Comparison of ENCODE assay signal across 7 mouse cellular contexts in the genomic region with DNA sequence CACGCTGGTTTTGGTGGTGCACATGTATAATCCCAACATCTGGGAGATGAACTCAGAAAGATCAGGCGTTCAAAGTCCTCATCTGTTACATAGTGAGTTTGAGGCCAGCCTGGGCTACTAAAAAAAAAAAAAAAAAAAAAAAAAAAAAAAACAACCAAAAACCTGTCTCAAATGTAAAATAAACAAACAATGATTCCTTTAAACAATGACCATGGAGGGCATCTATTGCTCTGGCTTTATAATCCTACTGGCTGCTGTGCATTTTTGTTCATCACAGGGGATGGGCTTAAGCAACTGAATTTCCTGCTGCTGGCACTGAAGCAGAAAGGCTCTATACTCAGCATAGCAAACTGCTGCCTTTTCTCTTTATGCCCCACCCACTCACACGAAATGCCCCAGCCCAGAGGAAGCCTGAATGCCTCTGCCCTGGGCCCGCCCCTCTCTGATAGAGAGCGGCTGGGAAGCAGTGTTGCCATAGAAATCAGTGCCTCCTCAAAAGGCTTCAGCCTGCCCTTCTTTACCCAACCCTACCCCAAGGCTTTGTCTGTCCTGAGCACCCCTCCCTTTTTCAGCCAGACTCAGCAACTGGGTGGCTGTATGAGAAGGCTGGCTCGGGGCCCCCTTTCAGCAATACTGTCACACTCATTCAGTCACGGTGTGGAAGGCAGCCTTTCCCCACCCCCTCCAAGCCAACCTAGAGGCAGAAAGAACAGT. TPM values are rescaled to one million over a fixed set of nuclear protein-coding genes. Genes with fewer than 3 reads are reported as not detected.
DNase-seq lines count a peak whose midpoint lies in the region; ATAC-seq lines count a peak whose summit lies in the region.

No protein-coding gene starts in this region.

- peak; percentile 86 for DNase-seq in CD4-positive, CD25-positive, alpha-beta regulatory T cell, adult 2 months (ENCODE audit: low read depth, low spot score)
- peak; percentile 94 for DNase-seq in Muller cell, postnatal 12 days (ENCODE audit: inconsistent ontology term)
- peak; percentile 57 to 62 for DNase-seq in heart, postnatal 36 days
- peak; percentile 72 for DNase-seq in layer of hippocampus, adult 9-11 months
- peak; percentile 83 to 87 for DNase-seq in right cerebral cortex, postnatal 10 days (ENCODE audit: low spot score in 2 of 2)

- H3K4me1 ChIP-seq in embryonic facial prominence, embryonic 13.5 days, result peaks cover 31% of the 10 kb centered on the region

- ATAC-seq in embryonic facial prominence, embryonic 13.5 days (ENCODE audit: insufficient number of reproducible peaks, insufficient read depth, low FRiP score, low TSS enrichment, low read depth), result no peak

- H3K4me3 ChIP-seq in embryonic facial prominence, embryonic 13.5 days, result peak overlapping the region; percentile 60
- H3K4me3 ChIP-seq in macrophage (ENCODE audit: inconsistent target), result peak overlapping the region; percentile 62

- H3K27me3 ChIP-seq in embryonic facial prominence, embryonic 13.5 days, result no peaks in the 10 kb centered on the region

- WGBS in embryonic facial prominence, embryonic 13.5 days, result 18% methylated on average over 7 of the region's 7 CpGs
- 17% methylated on average over 7 of the region's 7 CpGs for WGBS in macrophage (ENCODE audit: missing documents)

- peaks cover 11% of the 10 kb centered on the region for H3K79me2 ChIP-seq in macrophage (ENCODE audit: inconsistent target)

- peak overlapping the region; percentile 81 for H3K27ac ChIP-seq in embryonic facial prominence, embryonic 13.5 days
- H3K27ac ChIP-seq in macrophage, result peak overlapping the region; percentile 96

- H3K4me2 ChIP-seq in embryonic facial prominence, embryonic 13.5 days, result peak overlapping the region; percentile 82

- no peaks in the 10 kb centered on the region for H3K36me3 ChIP-seq in embryonic facial prominence, embryonic 13.5 days
- H3K36me3 ChIP-seq in macrophage (ENCODE audit: inconsistent target), result no peaks in the 10 kb centered on the region

- H3K9ac ChIP-seq in embryonic facial prominence, embryonic 13.5 days, result peak overlapping the region; percentile 67

- H3K9me3 ChIP-seq in embryonic facial prominence, embryonic 13.5 days, result no peaks in the 10 kb centered on the region

- intact Hi-C loops in heart, postnatal 36 days (cut with DNase I), result no loop called here

RNA-seq across cellular contexts. Expression of a gene that starts 2.2 kb away (rescaled TPM):
- 13.1 and 14.9 TPM in 2 replicates for polyA plus RNA-seq in embryonic facial prominence, embryonic 13.5 days (2015; fragmentation: Nextera tagmentation; extraction: Ambion mirVana)
- total RNA-seq in heart, postnatal 36 days (2021), result 10 to 100 TPM; 26.1 to 30.0 TPM
- total RNA-seq in macrophage (2018; cell fraction: chromatin; rRNA removed), result 100 to 1,000 TPM in 19 of 26 experiments, 10 to 100 TPM in 7; 51.3 to 209 (median 126) TPM
- total RNA-seq in macrophage (2018; cell fraction: cytosol; rRNA removed), result 10 to 100 TPM; 48.3 to 79.6 (median 54.6) TPM
- total RNA-seq in macrophage (2018; cell fraction: nucleus; rRNA removed), result 100 to 1,000 TPM in 6 of 26 experiments, 10 to 100 TPM in 20; 50.1 to 117 (median 81.6) TPM
- polyA plus RNA-seq in macrophage (2018), result 31.7 to 44.7 TPM (median 36.4 TPM) in 3 replicates

RNA-seq across cellular contexts. Expression of a gene that starts 12.3 kb away (rescaled TPM):
- polyA plus RNA-seq in embryonic facial prominence, embryonic 13.5 days (2015; fragmentation: Nextera tagmentation; extraction: Ambion mirVana), result 329 and 332 TPM in 2 replicates
- 100 to 1,000 TPM; 108 to 115 TPM for total RNA-seq in heart, postnatal 36 days (2021)
- total RNA-seq in macrophage (2018; cell fraction: chromatin; rRNA removed), result 10 to 100 TPM; 12.1 to 49.8 (median 30.2) TPM
- total RNA-seq in macrophage (2018; cell fraction: cytosol; rRNA removed), result 10 to 100 TPM; 23.9 to 43.6 (median 34.7) TPM
- total RNA-seq in macrophage (2018; cell fraction: nucleus; rRNA removed), result 10 to 100 TPM; 10.9 to 33.0 (median 21.7) TPM
- 35.0 to 52.0 TPM (median 48.6 TPM) in 3 replicates for polyA plus RNA-seq in macrophage (2018)

RNA-seq across cellular contexts. Expression of a gene that starts 15.0 kb away (rescaled TPM):
- polyA plus RNA-seq in embryonic facial prominence, embryonic 13.5 days (2015; fragmentation: Nextera tagmentation; extraction: Ambion mirVana), result 3.9 and 5.1 TPM in 2 replicates
- 10 to 100 TPM; 12.9 to 13.5 TPM for total RNA-seq in heart, postnatal 36 days (2021)
- total RNA-seq in macrophage (2018; cell fraction: chromatin; rRNA removed), result 1 to 10 TPM in 22 of 26 experiments, under 1 TPM in 4; 0.34 to 5.0 (median 1.9) TPM
- under 1 TPM; 0.17 to 0.72 (median 0.33) TPM for total RNA-seq in macrophage (2018; cell fraction: cytosol; rRNA removed)
- total RNA-seq in macrophage (2018; cell fraction: nucleus; rRNA removed), result 1 to 10 TPM in 11 of 26 experiments, under 1 TPM in 15; 0.34 to 2.6 (median 0.85) TPM
- 0.18 to 0.37 TPM (median 0.36 TPM) in 3 replicates for polyA plus RNA-seq in macrophage (2018)

RNA-seq across cellular contexts. Expression of a gene that starts 18.2 kb away (rescaled TPM):
- polyA plus RNA-seq in embryonic facial prominence, embryonic 13.5 days (2015; fragmentation: Nextera tagmentation; extraction: Ambion mirVana), result 24.4 and 27.8 TPM in 2 replicates
- 10 to 100 TPM; 20.1 to 23.2 TPM for total RNA-seq in heart, postnatal 36 days (2021)
- 10 to 100 TPM in 21 of 26 experiments, 1 to 10 TPM in 5; 5.2 to 38.0 (median 19.7) TPM for total RNA-seq in macrophage (2018; cell fraction: chromatin; rRNA removed)
- total RNA-seq in macrophage (2018; cell fraction: cytosol; rRNA removed), result 1 to 10 TPM; 3.6 to 7.9 (median 5.3) TPM
- total RNA-seq in macrophage (2018; cell fraction: nucleus; rRNA removed), result 10 to 100 TPM in 25 of 26 experiments, 1 to 10 TPM in 1; 6.2 to 33.9 (median 18.6) TPM
- polyA plus RNA-seq in macrophage (2018), result 2.5 to 5.6 TPM (median 4.2 TPM) in 3 replicates

RNA-seq across cellular contexts. Expression of a gene that starts 33.5 kb away (rescaled TPM):
- polyA plus RNA-seq in embryonic facial prominence, embryonic 13.5 days (2015; fragmentation: Nextera tagmentation; extraction: Ambion mirVana), result 18.6 and 26.6 TPM in 2 replicates
- 1 to 10 TPM; 2.6 to 3.2 TPM for total RNA-seq in heart, postnatal 36 days (2021)
- total RNA-seq in macrophage (2018; cell fraction: chromatin; rRNA removed), result 10 to 100 TPM in 19 of 26 experiments, 1 to 10 TPM in 7; 2.5 to 44.7 (median 20.7) TPM
- total RNA-seq in macrophage (2018; cell fraction: cytosol; rRNA removed), result 10 to 100 TPM in 6 of 26 experiments, 1 to 10 TPM in 20; 5.5 to 11.2 (median 8.3) TPM
- 10 to 100 TPM in 16 of 26 experiments, 1 to 10 TPM in 10; 3.3 to 28.6 (median 18.6) TPM for total RNA-seq in macrophage (2018; cell fraction: nucleus; rRNA removed)
- polyA plus RNA-seq in macrophage (2018), result 4.6 to 9.0 TPM (median 7.8 TPM) in 3 replicates
